In genomic region chr5:88831935-88832334, GRCm38 (mm10) we compare ENCODE assay signal across 24 mouse cellular contexts. TPM values are rescaled to one million over a fixed set of nuclear protein-coding genes. Genes with fewer than 3 reads are reported as not detected.
A peak's percentile ranks its signal among the peaks of the same experiment; 100 is the strongest.
DNase-seq lines count a peak whose midpoint lies in the region; ATAC-seq and TF ChIP-seq lines count a peak whose summit lies in the region.
"Had no signal": no experiment of that assay in that cellular context is flagged by ENCODE, and none has a peak within 500 bp of the region (broad histone marks: within the 10 kb centered on the region; RNA-seq: fewer than 3 reads in every experiment).

No protein-coding gene starts in this region.

- no peaks in the 10 kb centered on the region for H3K36me3 ChIP-seq in lung, postnatal 0 days (ENCODE audit: insufficient read depth, low read length)
- no peaks in the 10 kb centered on the region for H3K36me3 ChIP-seq in MEL (ENCODE audit: control insufficient read depth in 1 of 2, insufficient read depth in 2 of 2, low read length in 2 of 2)
- H3K36me3 ChIP-seq in stomach, postnatal 0 days (ENCODE audit: control insufficient read depth, insufficient read depth, low read length), result no peaks in the 10 kb centered on the region
- no peaks in the 10 kb centered on the region for H3K36me3 ChIP-seq in kidney, embryonic 15.5 days
- H3K36me3 ChIP-seq: embryonic facial prominence, embryonic 15.5 days; forebrain, embryonic 10.5 days; heart, embryonic 10.5 days; hindbrain, embryonic 13.5 days had no signal

- TF ChIP-seq RAD21 in MEL (IDR thresholded peaks at IDR 0.05; ENCODE audit: low read depth, low read length), result no peak

- peak; percentile 8 for DNase-seq in lung, postnatal 0 days (ENCODE audit: low spot score)
- DNase-seq in lung, postnatal 10 days, result no peak
- peak; percentile 4 for DNase-seq in MEL (ENCODE audit: low read depth, low spot score)
- DNase-seq in stomach, postnatal 0 days (ENCODE audit: low spot score), result no peak
- DNase-seq in adrenal gland, adult (ENCODE audit: inconsistent age in 2 of 2, low spot score in 1 of 2), result no peak
- DNase-seq: adrenal gland, postnatal 10 days; cerebellum, adult 11-12 months; cerebellum, adult 9-10 months; embryo, embryonic 11 days; gastrocnemius, adult 2 months; gastrocnemius, postnatal 25 days; heart, adult 18-20 months; heart, postnatal 10 days; heart, postnatal 4 days had no signal

- H3K4me3 ChIP-seq in lung, postnatal 0 days (ENCODE audit: low read depth, low read length), result no peak overlapping the region
- H3K4me3 ChIP-seq in MEL (ENCODE audit: control insufficient read depth in 1 of 2, insufficient read depth in 1 of 2, low read depth in 2 of 2, low read length in 2 of 2), result no peak overlapping the region
- no peak overlapping the region for H3K4me3 ChIP-seq in stomach, postnatal 0 days (ENCODE audit: low read depth, low read length)
- H3K4me3 ChIP-seq in kidney, embryonic 15.5 days (replicated peaks), result no peak overlapping the region
- H3K4me3 ChIP-seq: embryonic facial prominence, embryonic 15.5 days; erythroblast, embryonic 14.5 days; forebrain, embryonic 10.5 days; gastrocnemius, adult 2 months; heart, embryonic 10.5 days; hindbrain, embryonic 13.5 days had no signal

- TF ChIP-seq POLR2A in MEL (IDR thresholded peaks at IDR 0.05; ENCODE audit: control insufficient read depth in 1 of 2, insufficient read depth in 1 of 2, low read depth in 1 of 2, low read length in 2 of 2, poor library complexity in 1 of 2), result no peak

- H3K27me3 ChIP-seq in lung, postnatal 0 days (replicated peaks; ENCODE audit: insufficient read depth, low read length), result no peaks in the 10 kb centered on the region
- no peaks in the 10 kb centered on the region; a peak in 1 of 4 replicates for H3K27me3 ChIP-seq in MEL (ENCODE audit: control insufficient read depth in 1 of 2, insufficient read depth in 2 of 2, low read length in 2 of 2)
- H3K27me3 ChIP-seq in stomach, postnatal 0 days (ENCODE audit: control insufficient read depth, insufficient read depth, low read length), result no peaks in the 10 kb centered on the region
- H3K27me3 ChIP-seq in kidney, embryonic 15.5 days, result no peaks in the 10 kb centered on the region
- H3K27me3 ChIP-seq: CH12.LX; embryonic facial prominence, embryonic 15.5 days; hindbrain, embryonic 13.5 days had no signal

- TF ChIP-seq EP300 in lung, postnatal 0 days (IDR thresholded peaks at IDR 0.05), result no peak
- no peak for TF ChIP-seq EP300 in MEL (IDR thresholded peaks at IDR 0.05; ENCODE audit: low read depth in 1 of 2, low read length in 2 of 2)
- TF ChIP-seq EP300 in stomach, postnatal 0 days (optimal IDR thresholded peaks at IDR 0.05), result no peak

- H3K4me2 ChIP-seq in lung, postnatal 0 days (replicated peaks; ENCODE audit: low read depth, low read length), result no peak overlapping the region
- no peak overlapping the region for H3K4me2 ChIP-seq in stomach, postnatal 0 days (replicated peaks; ENCODE audit: low read depth)
- no peak overlapping the region for H3K4me2 ChIP-seq in kidney, embryonic 15.5 days
- H3K4me2 ChIP-seq: embryonic facial prominence, embryonic 15.5 days; hindbrain, embryonic 13.5 days had no signal

- no peaks in the 10 kb centered on the region for H3K4me1 ChIP-seq in lung, postnatal 0 days (ENCODE audit: insufficient read depth, low read depth, low read length)
- H3K4me1 ChIP-seq in MEL (ENCODE audit: control insufficient read depth in 1 of 2, insufficient read depth in 2 of 2, low read length in 2 of 2), result no peaks in the 10 kb centered on the region
- no peaks in the 10 kb centered on the region for H3K4me1 ChIP-seq in stomach, postnatal 0 days (replicated peaks; ENCODE audit: control insufficient read depth, insufficient read depth)
- H3K4me1 ChIP-seq in kidney, embryonic 15.5 days, result no peaks in the 10 kb centered on the region
- H3K4me1 ChIP-seq: embryonic facial prominence, embryonic 15.5 days; hindbrain, embryonic 13.5 days had no signal

- no peak for ATAC-seq in lung, postnatal 0 days
- ATAC-seq in hematopoietic stem cell, adult 5-6 weeks (replicated peaks in 1 of 2; ENCODE audit: insufficient read depth in 1 of 2, low FRiP score in 2 of 2, low TSS enrichment in 1 of 2, low read depth in 1 of 2, poor library complexity in 2 of 2, severe bottlenecking in 2 of 2), result peak; percentile 83 to 94
- ATAC-seq in stomach, postnatal 0 days (ENCODE audit: low FRiP score, low TSS enrichment), result peak; percentile 58; the same call in 1 of the 2 replicates
- ATAC-seq in kidney, embryonic 15.5 days (replicated peaks; ENCODE audit: low FRiP score), result no peak
- ATAC-seq: forebrain, embryonic 14.5 days; hindbrain, postnatal 0 days had no signal

- TF ChIP-seq CTCF in lung, postnatal 0 days (IDR thresholded peaks at IDR 0.05), result no peak
- TF ChIP-seq CTCF in MEL (IDR thresholded peaks at IDR 0.05 in 2 of 3, conservative IDR thresholded peaks at IDR 0.05 in 1 of 3; ENCODE audit: control insufficient read depth in 1 of 3, insufficient read depth in 1 of 3, low read depth in 2 of 3, low read length in 3 of 3, poor library complexity in 1 of 3, severe bottlenecking in 1 of 3), result no peak
- no peak for TF ChIP-seq CTCF in stomach, postnatal 0 days (IDR thresholded peaks at IDR 0.05; ENCODE audit: low read depth)

- H3K9ac ChIP-seq in lung, postnatal 0 days (replicated peaks; ENCODE audit: low read depth), result no peak overlapping the region
- no peak overlapping the region for H3K9ac ChIP-seq in MEL (ENCODE audit: control insufficient read depth, low read depth, low read length, poor library complexity, severe bottlenecking)
- no peak overlapping the region for H3K9ac ChIP-seq in stomach, postnatal 0 days (ENCODE audit: low read length)
- no peak overlapping the region for H3K9ac ChIP-seq in kidney, embryonic 15.5 days
- H3K9ac ChIP-seq: embryonic facial prominence, embryonic 15.5 days; hindbrain, embryonic 13.5 days had no signal

- 72% methylated on average over 3 of the region's 3 CpGs for WGBS in lung, postnatal 0 days
- 77% methylated on average over 3 of the region's 3 CpGs for WGBS in stomach, postnatal 0 days
- 88% methylated on average over 3 of the region's 3 CpGs for WGBS in kidney, embryonic 15.5 days

- H3K9me3 ChIP-seq in lung, postnatal 0 days (ENCODE audit: low read length), result no peaks in the 10 kb centered on the region
- no peaks in the 10 kb centered on the region for H3K9me3 ChIP-seq in MEL (replicated peaks; ENCODE audit: insufficient read depth, low read length)
- H3K9me3 ChIP-seq in stomach, postnatal 0 days (ENCODE audit: control insufficient read depth, low read length), result no peaks in the 10 kb centered on the region
- no peaks in the 10 kb centered on the region for H3K9me3 ChIP-seq in kidney, embryonic 15.5 days (replicated peaks)
- H3K9me3 ChIP-seq: embryonic facial prominence, embryonic 15.5 days; forebrain, embryonic 10.5 days; heart, embryonic 10.5 days; hindbrain, embryonic 13.5 days had no signal

- H3K79me2 ChIP-seq in MEL (ENCODE audit: control insufficient read depth, insufficient read depth, low read length, poor library complexity), result no peaks in the 10 kb centered on the region

- H3K27ac ChIP-seq in lung, postnatal 0 days (ENCODE audit: low read length), result no peak overlapping the region
- H3K27ac ChIP-seq in MEL (ENCODE audit: control insufficient read depth, low read depth, low read length), result no peak overlapping the region
- H3K27ac ChIP-seq in stomach, postnatal 0 days (replicated peaks), result no peak overlapping the region
- no peak overlapping the region for H3K27ac ChIP-seq in kidney, embryonic 15.5 days
- H3K27ac ChIP-seq: embryonic facial prominence, embryonic 15.5 days; forebrain, embryonic 10.5 days; gastrocnemius, adult 2 months; heart, embryonic 10.5 days; hindbrain, embryonic 13.5 days; hindbrain, postnatal 0 days had no signal

TF ChIP-seq in MEL, 35 proteins besides CTCF, POLR2A, EP300 and RAD21:
- TF ChIP-seq BHLHE40 (IDR thresholded peaks at IDR 0.05; ENCODE audit: borderline replicate concordance, low read depth, low read length) (no peak), ETS1 (IDR thresholded peaks at IDR 0.05; ENCODE audit: low read depth, low read length) (no peak), ZMIZ1 (IDR thresholded peaks at IDR 0.05; ENCODE audit: low read depth, low read length) (no peak), POLR2AphosphoS5 (IDR thresholded peaks at IDR 0.05; ENCODE audit: borderline replicate concordance, low read depth, low read length) (no peak), RCOR1 (IDR thresholded peaks at IDR 0.05; ENCODE audit: low read depth, low read length) (no peak), UBTF (IDR thresholded peaks at IDR 0.05; ENCODE audit: borderline replicate concordance, insufficient read depth, low read depth, low read length) (no peak), JUND (IDR thresholded peaks at IDR 0.05; ENCODE audit: low read depth, low read length) (no peak), MAFK (IDR thresholded peaks at IDR 0.05; ENCODE audit: borderline replicate concordance, low read depth, low read length) (no peak), USF1 (IDR thresholded peaks at IDR 0.05; ENCODE audit: low read depth, low read length) (no peak), POLR2AphosphoS2 (IDR thresholded peaks at IDR 0.05; ENCODE audit: low read length) (no peak)

RNA-seq across cellular contexts. Expression of gene Slc4a4, which starts 54.7 kb away (rescaled TPM):
- polyA plus RNA-seq in lung, postnatal 0 days (2015; fragmentation: Nextera tagmentation; extraction: Ambion mirVana), result 2.9 and 4.0 TPM in 2 replicates
- total RNA-seq in MEL (2012; rRNA removed), result not detected in 2 replicates
- not detected for polyA plus RNA-seq in MEL (2012; ENCODE audit: insufficient read depth in 1 of 2, insufficient read length in 2 of 2, low read depth in 1 of 2, low replicate concordance in 2 of 2, missing spikeins in 1 of 2)
- 0.05 and 0.13 TPM in 2 replicates for total RNA-seq in hematopoietic stem cell, adult 5-6 weeks (2017)
- polyA plus RNA-seq in stomach, postnatal 0 days (2015; fragmentation: Nextera tagmentation; extraction: Ambion mirVana), result 6.2 and 6.3 TPM in 2 replicates
- 8.1 and 8.4 TPM in 2 replicates for polyA plus RNA-seq in kidney, embryonic 15.5 days (2015; fragmentation: Nextera tagmentation; extraction: Ambion mirVana)
- total RNA-seq: CH12.LX had no signal
- polyA plus RNA-seq: erythroblast, embryonic 14.5 days had no signal

Comparison
In these comparisons a context has a peak if more than half of its experiments do, and no peak if none do; other contexts are left out.
1. DNase-seq: peak in lung, postnatal 0 days (single experiment) and MEL (single experiment); none in lung, postnatal 10 days (single experiment), stomach, postnatal 0 days (single experiment) and adrenal gland, adult (0 of 2).
2. ATAC-seq: peak in hematopoietic stem cell, adult 5-6 weeks (2 of 2) and stomach, postnatal 0 days (single experiment); none in lung, postnatal 0 days (single experiment) and kidney, embryonic 15.5 days (single experiment).